Mouse (Mus musculus): Measurements from ENCODE around the gene Zfp692. TPM values are rescaled to one million over a fixed set of nuclear protein-coding genes. Genes with fewer than 3 reads are reported as not detected.
"Not testable (repeated sequence)": the region's sequence is repeated elsewhere in the genome, so short reads cannot be mapped to it uniquely, and the experiment has no call there.

The Zfp692 gene
- polyA plus RNA-seq, 1 experiment = 63.7 TPM

DNA sequence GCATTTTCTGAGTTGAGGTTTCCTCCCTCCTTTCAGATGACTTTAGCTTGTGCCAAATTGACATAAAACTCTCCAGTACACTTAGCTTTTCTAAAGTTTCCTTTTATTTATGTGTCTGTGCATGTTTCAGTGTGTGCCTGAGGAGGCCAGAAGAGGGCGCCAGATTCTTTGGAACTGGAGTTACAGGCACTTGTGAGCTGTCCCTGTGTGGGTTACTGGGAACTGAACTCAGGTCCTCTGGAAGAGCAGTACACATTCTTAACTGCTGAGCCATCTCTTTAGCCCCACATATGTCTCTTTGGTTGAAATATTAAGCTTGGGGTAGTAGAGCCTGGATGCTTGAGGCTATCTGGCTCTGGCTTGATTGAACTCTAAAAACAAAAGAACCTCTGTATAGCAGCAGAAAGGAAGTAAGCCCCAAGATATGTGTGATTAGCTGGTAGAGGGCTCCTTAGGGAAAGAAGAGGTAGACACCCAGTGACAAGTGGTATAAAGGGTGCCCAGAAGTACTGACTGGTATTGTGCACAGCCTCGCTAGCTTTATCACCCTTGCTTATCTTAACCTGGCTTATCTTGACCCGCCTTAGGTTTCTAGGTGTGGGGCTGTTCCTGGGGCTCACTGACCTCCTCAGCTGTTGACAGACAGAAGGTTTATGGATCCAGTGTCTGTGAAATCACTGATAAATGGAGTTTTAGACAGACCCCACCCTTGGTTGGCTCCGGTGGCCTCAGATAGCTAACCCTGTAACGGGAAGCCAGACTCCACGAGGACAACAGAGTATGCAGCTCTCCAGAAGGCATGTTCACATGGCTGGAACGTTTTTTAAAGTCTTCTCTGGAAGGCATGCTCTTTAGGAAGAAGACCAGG is 46.0 kb downstream of the Zfp692 start:
- DNase-seq (ENCODE audit: extremely low spot score in 1 of 2, low spot score in 1 of 2) = no peak

DNA sequence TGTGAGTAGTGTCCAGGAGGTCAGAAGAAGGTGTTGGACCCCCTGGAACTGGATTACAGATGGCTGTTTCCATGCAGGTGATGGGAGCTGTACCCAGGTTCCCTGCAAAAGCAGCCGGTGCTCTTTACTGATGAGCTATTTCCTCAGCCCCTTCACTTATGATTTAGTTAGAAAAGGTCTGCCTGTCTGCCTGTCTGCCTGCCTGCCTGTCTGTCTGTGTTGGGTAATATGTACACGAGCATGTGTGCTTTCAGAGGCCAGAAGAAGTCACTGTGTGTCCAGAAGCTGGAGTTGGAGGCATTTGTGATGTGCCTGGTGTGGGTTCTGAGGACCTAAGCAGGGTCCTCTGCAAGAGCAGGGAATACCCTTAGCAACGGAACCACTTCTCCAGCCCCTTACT is 46.8 kb downstream of the Zfp692 start:
- no peak for DNase-seq (ENCODE audit: extremely low spot score in 1 of 2, low spot score in 1 of 2)

- peak; percentile 41 to 69 for DNase-seq (ENCODE audit: extremely low spot score in 1 of 2, low spot score in 1 of 2)
Observed at GRCm38 (mm10) chr11:58354476-58354875, 47.6 kb downstream of the Zfp692 start.

- peak; percentile 36 to 50 for DNase-seq (ENCODE audit: extremely low spot score in 1 of 2, low spot score in 1 of 2)
Observed at GRCm38 (mm10) chr11:58354927-58355326, 48.1 kb downstream of the Zfp692 start.

DNA sequence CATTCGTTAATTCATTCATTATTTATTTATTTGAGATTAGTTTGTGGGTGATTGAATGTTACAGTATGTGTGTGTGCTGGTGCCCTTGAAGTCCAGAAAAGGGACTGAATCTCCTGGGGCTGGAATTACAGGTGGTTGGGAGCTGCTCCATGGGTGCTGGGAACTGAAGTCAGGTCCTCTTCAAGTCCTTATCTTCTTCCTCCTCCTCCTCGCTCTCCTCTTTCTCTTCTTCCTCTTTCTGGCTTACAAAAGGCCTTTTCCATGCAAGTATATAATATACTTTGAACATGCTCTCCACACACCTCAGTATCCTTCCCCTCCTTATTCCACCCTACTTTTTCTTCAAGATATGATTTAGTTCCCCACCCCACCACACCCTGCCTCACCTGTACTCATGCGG is 50.2 kb downstream of the Zfp692 start:
- no peak for DNase-seq (ENCODE audit: extremely low spot score in 1 of 2, low spot score in 1 of 2)

- no peak for DNase-seq (ENCODE audit: extremely low spot score in 1 of 2, low spot score in 1 of 2)
Observed at GRCm38 (mm10) chr11:58357844-58358534, 51.1 kb downstream of the Zfp692 start.

GRCm38 (mm10) chr11:58362562-58362961 is 55.7 kb downstream of the Zfp692 start:
- DNase-seq (ENCODE audit: extremely low spot score in 1 of 2, low spot score in 1 of 2) = not testable (repeated sequence)

Other genes with a start within 250 kb of the Zfp692 start
- not detected in 2 replicates for gene Gm12248, start 213.9 kb upstream of the Zfp692 start, polyA plus RNA-seq (2012; rRNA removed)
- gene Cnot8, start 202.9 kb upstream of the Zfp692 start, polyA plus RNA-seq (2012; rRNA removed) = 74.1 and 77.3 TPM in 2 replicates
- gene Gemin5, start 138.5 kb upstream of the Zfp692 start, polyA plus RNA-seq (2012; rRNA removed) = 8.3 and 9.5 TPM in 2 replicates
- gene Mrpl22, start 135.4 kb upstream of the Zfp692 start, polyA plus RNA-seq (2012; rRNA removed) = 45.4 and 58.9 TPM in 2 replicates
- gene Igtp, start 107.5 kb upstream of the Zfp692 start, polyA plus RNA-seq (2012; rRNA removed) = 6.8 and 7.1 TPM in 2 replicates
- 5.0 and 5.1 TPM in 2 replicates for gene Irgm2, start 107.5 kb upstream of the Zfp692 start, polyA plus RNA-seq (2012; rRNA removed)
- gene 4930438A08Rik, start 32.3 kb upstream of the Zfp692 start, polyA plus RNA-seq (2012; rRNA removed) = not detected in 2 replicates
- gene Zfp672, start 23.3 kb downstream of the Zfp692 start, polyA plus RNA-seq (2012; rRNA removed) = 50.1 and 52.2 TPM in 2 replicates
- 39.9 and 40.8 TPM in 2 replicates for gene Sh3bp5l, start 23.7 kb downstream of the Zfp692 start, polyA plus RNA-seq (2012; rRNA removed)
- gene Lypd8, start 72.0 kb downstream of the Zfp692 start, polyA plus RNA-seq (2012; rRNA removed) = 0.16 and 0.25 TPM in 2 replicates
- gene 1810065E05Rik, start 114.0 kb downstream of the Zfp692 start, polyA plus RNA-seq (2012; rRNA removed) = not detected in 2 replicates
- not detected in 2 replicates for gene Gm12253, start 125.5 kb downstream of the Zfp692 start, polyA plus RNA-seq (2012; rRNA removed)
- gene Lypd9, start 145.9 kb downstream of the Zfp692 start, polyA plus RNA-seq (2012; rRNA removed) = not detected in 2 replicates
- gene Olfr30, start 155.2 kb downstream of the Zfp692 start, polyA plus RNA-seq (2012; rRNA removed) = 0.06 TPM in 1 of 2 replicates, not detected in the other
- 0.02 TPM in 1 of 2 replicates, not detected in the other for gene Olfr332, start 185.5 kb downstream of the Zfp692 start, polyA plus RNA-seq (2012; rRNA removed)
- not detected in 2 replicates for gene Olfr331, start 195.5 kb downstream of the Zfp692 start, polyA plus RNA-seq (2012; rRNA removed)
- not detected in 2 replicates for gene Olfr330, start 227.8 kb downstream of the Zfp692 start, polyA plus RNA-seq (2012; rRNA removed)
- gene Olfr329-ps, start 239.4 kb downstream of the Zfp692 start, polyA plus RNA-seq (2012; rRNA removed) = not detected in 2 replicates
- gene Olfr328, start 248.6 kb downstream of the Zfp692 start, polyA plus RNA-seq (2012; rRNA removed) = not detected in 2 replicates

Measured in frontal cortex, adult 2 months (tissue).